Mouse (Mus musculus): ENCODE results near the gene Nars2.
A peak's percentile ranks its signal among the peaks of the same experiment; 100 is the strongest.
"Not testable (repeated sequence)": the region's sequence is repeated elsewhere in the genome, so short reads cannot be mapped to it uniquely, and the experiment has no call there.

The Nars2 gene

DNA sequence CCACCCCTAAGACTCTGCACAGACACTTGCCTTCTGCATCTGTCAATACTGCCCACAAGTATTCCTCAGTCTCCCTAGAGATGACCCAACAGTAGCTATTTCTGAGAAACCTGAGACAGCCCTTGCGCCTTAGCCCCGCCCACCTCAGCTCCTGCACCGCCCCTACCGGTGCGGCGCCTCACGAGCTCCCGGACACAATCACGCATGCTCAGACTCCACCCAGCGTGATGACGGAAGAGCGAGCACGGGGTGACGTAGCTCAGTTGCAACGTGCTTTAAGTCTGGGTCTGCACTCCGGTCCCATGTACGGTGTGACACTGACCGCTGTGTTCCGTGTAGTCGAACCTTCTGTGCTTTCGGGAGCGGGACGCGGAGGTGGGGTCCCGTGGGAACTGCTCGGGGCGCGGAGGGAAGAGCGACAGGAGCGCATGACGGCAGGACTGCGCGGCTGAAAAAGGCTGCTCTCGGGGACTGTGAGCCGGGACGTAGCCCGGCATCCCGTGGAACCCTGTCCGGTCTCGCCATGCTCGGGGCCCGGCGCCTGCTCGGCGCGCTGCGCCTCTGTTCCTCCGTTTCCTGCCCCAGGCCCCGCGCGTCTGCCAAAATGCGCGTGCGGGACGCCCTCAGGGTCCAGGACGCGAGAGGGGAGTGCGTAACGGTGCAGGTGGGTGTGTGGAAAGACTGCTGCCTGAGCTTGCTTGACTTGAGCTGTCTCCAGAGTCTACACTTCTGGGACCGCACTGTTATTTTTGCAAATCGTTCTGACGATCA lies at the start of gene Nars2:
Gene Nars2 (plus strand): TSS at position 225 of the 771 bp plus-strand sequence.
- DNase-seq: peak; percentile 84 to 85

GRCm38 (mm10) chr7:96902183-96902582 lies 49.1 kb upstream of the Nars2 start:
- no peak for DNase-seq

- no peak for DNase-seq
These were observed 48.0 kb upstream of the Nars2 start for GRCm38 (mm10) chr7:96903088-96903985.

DNA sequence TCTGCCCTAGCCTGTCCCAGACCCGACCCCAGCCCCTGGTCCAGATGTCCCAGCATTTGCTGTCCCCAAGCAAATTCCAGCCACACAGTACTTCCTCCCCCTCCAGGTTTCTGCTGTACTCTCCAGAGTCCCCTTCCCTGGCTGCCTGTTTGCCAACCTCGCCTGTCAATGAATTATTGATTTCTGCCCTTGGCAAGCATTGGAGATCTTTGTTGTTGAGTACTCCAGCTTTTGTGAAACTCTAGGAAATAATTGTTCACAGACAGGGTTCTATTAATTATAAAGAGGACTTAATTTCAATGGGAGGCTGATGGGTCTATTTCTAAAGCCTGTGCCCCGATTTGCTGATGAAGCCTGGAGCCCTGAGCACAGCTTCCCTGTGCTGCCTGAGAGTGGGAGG lies 46.9 kb upstream of the Nars2 start:
- DNase-seq: no peak

- no peak for DNase-seq
These were observed 46.4 kb upstream of the Nars2 start for GRCm38 (mm10) chr7:96904936-96905335.

- no peak for DNase-seq
These were observed 45.9 kb upstream of the Nars2 start for GRCm38 (mm10) chr7:96905422-96905821.

DNA sequence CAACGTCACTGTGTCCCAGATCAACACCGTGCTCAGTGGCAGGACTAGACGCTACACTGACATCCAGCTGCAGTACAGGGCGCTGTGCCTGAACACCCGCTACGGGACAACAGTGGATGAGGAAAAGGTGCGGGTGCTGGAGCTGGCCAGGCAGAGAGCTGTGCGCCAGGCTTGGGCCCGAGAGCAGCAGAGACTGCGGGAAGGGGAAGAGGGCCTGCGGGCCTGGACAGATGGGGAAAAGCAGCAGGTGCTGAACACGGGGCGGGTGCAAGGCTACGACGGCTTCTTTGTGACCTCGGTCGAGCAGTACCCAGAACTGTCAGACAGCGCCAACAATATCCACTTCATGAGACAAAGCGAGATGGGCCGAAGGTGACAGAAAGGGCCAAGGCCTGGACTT lies 45.1 kb upstream of the Nars2 start:
- DNase-seq: no peak

DNA sequence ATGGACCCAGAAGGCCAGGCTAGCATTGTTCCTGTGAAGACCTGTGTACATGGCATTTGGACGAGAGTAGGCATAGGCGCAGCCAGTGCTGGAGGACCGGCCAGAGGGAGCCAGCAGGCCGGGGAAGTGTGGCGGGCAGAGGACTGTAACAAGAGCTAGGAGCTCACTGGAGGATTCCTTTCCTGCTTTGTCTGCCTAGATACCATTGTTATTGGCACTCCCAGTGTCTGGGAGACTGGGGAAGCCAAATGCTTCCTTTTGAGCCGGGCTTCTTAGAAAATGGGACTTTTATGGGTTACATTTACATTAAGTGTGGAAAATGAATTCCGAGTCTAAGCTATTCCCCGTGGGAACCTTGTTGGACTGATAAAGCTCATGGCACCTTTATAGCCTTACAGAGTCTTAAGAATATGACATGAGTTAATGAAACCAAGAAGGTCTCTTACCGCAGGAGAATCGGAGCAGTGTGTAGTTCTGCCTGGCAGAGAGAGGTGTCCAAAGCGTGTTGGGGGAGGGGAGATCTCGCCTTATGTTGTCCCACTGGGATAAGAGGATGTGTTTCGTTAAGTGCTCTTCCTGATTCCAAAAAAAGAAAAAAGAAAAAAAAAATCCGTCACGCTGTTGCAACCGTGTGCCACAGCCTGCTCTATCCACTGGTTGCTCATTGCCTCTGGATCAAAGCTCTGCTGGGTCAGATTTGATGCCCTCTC lies 43.2 kb upstream of the Nars2 start:
- no peak for DNase-seq

GRCm38 (mm10) chr7:96909856-96910255 lies 41.4 kb upstream of the Nars2 start:
- no peak for DNase-seq

- DNase-seq: no peak
These were observed 40.9 kb upstream of the Nars2 start for GRCm38 (mm10) chr7:96910310-96910960.

DNA sequence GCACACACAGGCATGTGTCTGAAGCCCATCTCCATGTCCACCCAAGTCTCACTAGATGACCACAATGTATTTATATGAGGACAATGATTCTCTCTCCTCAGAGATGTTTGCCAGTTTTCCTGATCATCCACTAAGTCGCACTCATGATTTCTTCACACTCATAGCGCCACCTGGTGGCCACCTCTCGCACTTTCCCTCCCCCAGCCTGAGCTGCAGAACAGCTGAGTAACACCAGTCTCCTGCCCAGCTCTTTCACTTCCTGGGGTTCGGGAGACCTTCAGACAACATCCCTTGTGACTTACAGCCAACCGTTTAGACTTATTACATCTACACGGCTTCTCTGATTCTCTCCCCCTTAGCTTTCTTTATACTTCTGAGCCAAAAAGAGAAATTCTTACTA lies 37.3 kb upstream of the Nars2 start:
- peak; percentile 48 to 71 for DNase-seq

DNA sequence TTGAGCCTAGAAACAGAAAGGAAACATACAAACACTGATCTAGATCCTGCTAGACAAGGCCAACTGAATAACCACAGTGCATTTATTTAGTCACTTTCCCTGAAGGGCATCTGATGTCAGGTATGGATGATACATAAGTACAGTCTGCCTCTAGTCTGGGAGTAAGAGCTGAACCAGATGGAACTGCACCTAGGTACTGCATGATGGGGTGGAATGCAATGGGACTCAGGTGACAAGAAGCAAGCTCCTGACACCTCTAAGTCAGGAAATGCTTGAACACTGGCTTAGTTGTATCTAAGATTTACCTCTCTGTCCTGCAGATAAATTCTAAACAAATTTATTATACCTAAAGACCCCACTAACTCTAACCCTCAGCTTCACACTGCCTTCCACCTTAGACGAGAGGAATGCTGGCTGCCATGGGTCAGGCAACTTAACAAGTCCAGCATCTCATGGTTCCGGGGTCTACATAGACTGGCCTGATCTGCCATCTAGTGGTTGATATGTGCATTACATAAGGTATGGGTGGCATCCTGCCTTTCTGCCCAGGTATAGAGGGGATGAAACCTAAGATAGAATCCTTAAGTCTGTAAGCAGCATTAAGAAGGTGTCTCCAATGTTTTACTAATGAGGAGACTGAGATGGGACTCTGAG lies 35.7 kb upstream of the Nars2 start:
- peak in 1 of 2 experiments; percentile 35 for DNase-seq

- no peak for DNase-seq
These were observed 30.7 kb upstream of the Nars2 start for GRCm38 (mm10) chr7:96920447-96921095.

- no peak for DNase-seq
These were observed 28.4 kb upstream of the Nars2 start for GRCm38 (mm10) chr7:96922927-96923326.

- DNase-seq: no peak
These were observed 7.5 kb upstream of the Nars2 start for GRCm38 (mm10) chr7:96943715-96944377.

GRCm38 (mm10) chr7:96946501-96946900 lies 4.8 kb upstream of the Nars2 start:
- not testable (repeated sequence) for DNase-seq

DNA sequence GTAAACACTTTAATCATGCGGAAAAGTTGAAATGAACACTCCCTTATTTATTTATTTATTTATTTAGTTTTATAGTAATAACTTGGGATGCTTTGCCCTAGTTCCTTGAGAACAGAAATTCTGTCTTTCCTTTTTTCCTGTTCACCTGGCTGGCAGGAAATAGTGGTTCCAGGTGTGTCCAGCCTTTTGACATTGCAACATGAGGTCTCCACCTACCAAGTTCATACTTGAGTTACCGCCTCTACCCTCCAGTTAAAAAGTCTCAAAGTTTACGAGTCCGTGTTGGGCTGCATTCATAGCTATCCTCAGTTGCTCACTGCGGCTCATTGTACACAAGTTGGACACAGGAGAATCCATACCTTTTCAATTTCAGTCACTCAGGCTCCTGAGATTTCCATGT lies 789 bp downstream of the Nars2 start:
- no peak for DNase-seq

GRCm38 (mm10) chr7:96959168-96959567 lies 7.9 kb downstream of the Nars2 start:
- DNase-seq: no peak

DNA sequence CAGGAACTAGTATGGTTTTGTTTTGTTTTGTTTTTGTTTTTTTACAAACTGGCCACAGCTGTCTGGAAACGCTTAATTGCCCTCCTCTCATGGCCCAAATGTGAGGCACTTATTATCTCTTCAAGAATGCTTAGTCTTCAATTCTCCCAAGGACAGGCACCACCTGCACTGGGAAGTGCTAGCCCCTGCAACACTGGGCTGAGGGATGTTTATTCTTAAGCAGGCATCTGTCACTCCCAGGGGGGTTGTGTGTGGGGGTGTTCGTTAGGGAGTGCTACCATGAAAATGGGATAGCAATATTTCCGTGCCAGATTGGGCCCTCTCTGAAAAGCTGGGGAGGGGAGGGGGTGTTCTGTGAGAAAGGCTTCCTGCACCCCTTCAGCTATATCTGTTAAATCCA lies 15.9 kb downstream of the Nars2 start:
- DNase-seq: no peak

GRCm38 (mm10) chr7:96970359-96970758 lies 19.1 kb downstream of the Nars2 start:
- DNase-seq: no peak

All from spleen, adult 18-20 months (tissue).